Mouse (Mus musculus) ES-Bruce4 (cell line): ENCODE measurements around the gene Scimp.

Source experiments
- CTCF ChIP-seq: IDR thresholded peaks from one replicate; pipeline ENCODE4 v1.8.1; 2011; ENCODE audit warnings: low read depth, low read length
- POLR2A ChIP-seq: IDR thresholded peaks from one replicate; pipeline ENCODE4 v1.8.1; 2011; ENCODE audit warnings: low read length; ENCODE audit not compliant: insufficient read depth

GRCm38 (mm10) chr11:70805641-70806175 is 6.7 kb downstream of the Scimp start:
- TF ChIP-seq POLR2A, result no peak
- TF ChIP-seq CTCF, result no peak
